Mouse (Mus musculus) T-cell, adult 66 days (primary cell): ENCODE results near the gene Gdpd4. TPM values are rescaled to one million over a fixed set of nuclear protein-coding genes. Genes with fewer than 3 reads are reported as not detected.

Source experiments
- total RNA-seq, 2 experiments: library from RNA; stranded (reverse); gene quantifications; 3 replicates in 1 of 2; 4 replicates in 1 of 2; pipeline ENCODE4 v1.2.4; 2023

The Gdpd4 gene
- not detected for total RNA-seq

DNA sequence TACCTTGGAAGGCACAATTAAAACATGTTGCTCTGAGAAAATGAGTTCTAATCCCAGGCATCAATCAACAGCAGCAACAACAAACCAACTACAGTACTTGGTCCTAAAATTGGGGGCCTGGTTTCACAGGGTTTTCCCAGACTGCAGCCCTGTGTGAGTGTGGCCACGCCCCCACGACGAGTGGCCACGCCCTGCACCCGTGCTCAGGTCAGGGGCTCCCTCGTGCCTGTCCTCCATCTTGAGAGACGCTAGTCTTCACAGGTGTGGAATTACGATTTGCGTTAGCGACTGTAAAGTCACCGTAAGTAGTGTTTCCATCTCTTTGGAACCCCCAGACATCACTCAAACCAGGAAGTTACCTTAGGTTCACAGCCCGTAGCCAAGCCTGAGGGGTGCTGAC lies at the start of gene Gdpd4:
TSS of gene Gdpd4 (plus strand) at position 214 of the 400 bp plus-strand sequence.

Other genes with a start within 250 kb of the Gdpd4 start
- gene Clns1a, start 223.3 kb upstream of the Gdpd4 start, total RNA-seq = 10 to 100 TPM; 57.2 to 57.3 TPM
- gene Aqp11, start 181.7 kb upstream of the Gdpd4 start, total RNA-seq = 1 to 10 TPM; 1.4 to 2.7 TPM
- 10 to 100 TPM; 11.1 to 13.2 TPM for gene Pak1, start 131.4 kb upstream of the Gdpd4 start, total RNA-seq
- gene Myo7a, start 199.6 kb downstream of the Gdpd4 start, total RNA-seq = 1 to 10 TPM; 5.0 to 6.7 TPM
- gene Omp, start 225.5 kb downstream of the Gdpd4 start, total RNA-seq = under 1 TPM in 1 of 2 experiments, not detected in 1; 0.41 TPM